Mouse (Mus musculus) left cerebral cortex, postnatal 4 days (tissue): ENCODE results near the gene Cdkal1. TPM values are rescaled to one million over a fixed set of nuclear protein-coding genes. Genes with fewer than 3 reads are reported as not detected.
A peak's percentile ranks its signal among the peaks of the same experiment; 100 is the strongest.

Experiments used
- DNase-seq: peaks from one replicate; pipeline ENCODE4 v3.0.0-alpha.2; 2022
- intact Hi-C: fragments of 180-260 bp; cut with DNase I; formaldehyde crosslinking; loops from one replicate; pipeline ENCODE4 v1.15.1; 2025
- total RNA-seq, 2 experiments: library from RNA; stranded (reverse); gene quantifications; 2 replicates each; pipeline ENCODE4 v1.2.3; 2021

Cdkal1 gene
- 10 to 100 TPM; 18.8 to 22.1 TPM for total RNA-seq

- intact Hi-C loops, result loop anchor here (5.0 kb wide), 1 partner anchor 127 kb away; no protein-coding TSS in a partner anchor
- DNase-seq, result peak; percentile 85
Measured at GRCm38 (mm10) chr13:29855281-29856031, at the start of gene Cdkal1. Gene Cdkal1, minus strand, starts transcription at chr13:29855674.

GRCm38 (mm10) chr13:29903341-29903740 is 47.9 kb upstream of the Cdkal1 start:
- DNase-seq, result no peak
- intact Hi-C loops, result no loop called here

GRCm38 (mm10) chr13:29902676-29903075 is 47.2 kb upstream of the Cdkal1 start:
- DNase-seq, result no peak
- intact Hi-C loops, result no loop called here

- DNase-seq, result no peak
- intact Hi-C loops, result no loop called here
Measured at GRCm38 (mm10) chr13:29901641-29902040, 46.2 kb upstream of the Cdkal1 start.

- DNase-seq, result no peak
- intact Hi-C loops, result loop anchor here (10.0 kb wide), 1 partner anchor 398 kb away; no protein-coding TSS in a partner anchor
Measured at GRCm38 (mm10) chr13:29866780-29867179, 11.3 kb upstream of the Cdkal1 start.

- intact Hi-C loops, result loop anchor here (10.0 kb wide), 1 partner anchor 400 kb away; no protein-coding TSS in a partner anchor
Measured at GRCm38 (mm10) chr13:29864331-29864730, 8.9 kb upstream of the Cdkal1 start.

GRCm38 (mm10) chr13:29860087-29860486 is 4.6 kb upstream of the Cdkal1 start:
- intact Hi-C loops, result loop anchor here (10.0 kb wide), 1 partner anchor 405 kb away; no protein-coding TSS in a partner anchor
- DNase-seq, result no peak

More at GRCm38 (mm10) chr13:29864331-29864730, 8.9 kb upstream of the Cdkal1 start:
- no peak for DNase-seq

GRCm38 (mm10) chr13:29857436-29857835 is 2.0 kb upstream of the Cdkal1 start:
- intact Hi-C loops, result loop anchor here (5.0 kb wide), 1 partner anchor 125 kb away; no protein-coding TSS in a partner anchor
- no peak for DNase-seq

- intact Hi-C loops, result loop anchor here (5.0 kb wide), 1 partner anchor 127 kb away; no protein-coding TSS in a partner anchor
- DNase-seq, result no peak
Measured at GRCm38 (mm10) chr13:29854876-29855275, 598 bp downstream of the Cdkal1 start.

GRCm38 (mm10) chr13:29838409-29839047 is 16.9 kb downstream of the Cdkal1 start:
- intact Hi-C loops, result loop anchor here (5.0 kb wide), 1 partner anchor 1421 kb away; no protein-coding TSS in a partner anchor
- DNase-seq, result no peak

- intact Hi-C loops, result loop anchor here (5.0 kb wide), 1 partner anchor 1418 kb away; no protein-coding TSS in a partner anchor
- peak; percentile 31 for DNase-seq
Measured at GRCm38 (mm10) chr13:29835170-29835569, 20.3 kb downstream of the Cdkal1 start.

- intact Hi-C loops, result loop anchor here (5.0 kb wide), 1 partner anchor 876 kb away; no protein-coding TSS in a partner anchor
- DNase-seq, result no peak
Measured at GRCm38 (mm10) chr13:29833751-29834150, 21.7 kb downstream of the Cdkal1 start.

- intact Hi-C loops, result loop anchor here (5.0 kb wide), 1 partner anchor 874 kb away; no protein-coding TSS in a partner anchor
- no peak for DNase-seq
Measured at GRCm38 (mm10) chr13:29831126-29831525, 24.3 kb downstream of the Cdkal1 start.

GRCm38 (mm10) chr13:29828032-29828431 is 27.4 kb downstream of the Cdkal1 start:
- intact Hi-C loops, result loop anchor here (10.0 kb wide), 1 partner anchor 213 kb away; no protein-coding TSS in a partner anchor
- DNase-seq, result no peak

- intact Hi-C loops, result loop anchor here (10.0 kb wide), 1 partner anchor 212 kb away; no protein-coding TSS in a partner anchor
Measured at GRCm38 (mm10) chr13:29826469-29826868, 29.0 kb downstream of the Cdkal1 start.

GRCm38 (mm10) chr13:29826041-29826440 is 29.4 kb downstream of the Cdkal1 start:
- intact Hi-C loops, result loop anchor here (10.0 kb wide), 1 partner anchor 211 kb away; no protein-coding TSS in a partner anchor
- DNase-seq, result no peak

More at GRCm38 (mm10) chr13:29826469-29826868, 29.0 kb downstream of the Cdkal1 start:
- DNase-seq, result no peak

GRCm38 (mm10) chr13:29824797-29825196 is 30.7 kb downstream of the Cdkal1 start:
- intact Hi-C loops, result loop anchor here (10.0 kb wide), 1 partner anchor 210 kb away; no protein-coding TSS in a partner anchor
- DNase-seq, result no peak

- no peak for DNase-seq
- intact Hi-C loops, result loop anchor here (10.0 kb wide), 1 partner anchor 210 kb away; no protein-coding TSS in a partner anchor
Measured at GRCm38 (mm10) chr13:29824326-29824725, 31.1 kb downstream of the Cdkal1 start.

- peak; percentile 68 for DNase-seq
- intact Hi-C loops, result loop anchor here (10.0 kb wide), 1 partner anchor 209 kb away; no protein-coding TSS in a partner anchor
Measured at GRCm38 (mm10) chr13:29823906-29824305, 31.6 kb downstream of the Cdkal1 start.

GRCm38 (mm10) chr13:29823487-29823886 is 32.0 kb downstream of the Cdkal1 start:
- intact Hi-C loops, result loop anchor here (10.0 kb wide), 1 partner anchor 209 kb away; no protein-coding TSS in a partner anchor
- no peak for DNase-seq
